Mouse (Mus musculus): ENCODE data around the gene Rexo4. TPM values are rescaled to one million over a fixed set of nuclear protein-coding genes. Genes with fewer than 3 reads are reported as not detected.

Gene Rexo4
- polyA plus RNA-seq, 1 experiment from 2014 or later = 21.4 TPM

DNA sequence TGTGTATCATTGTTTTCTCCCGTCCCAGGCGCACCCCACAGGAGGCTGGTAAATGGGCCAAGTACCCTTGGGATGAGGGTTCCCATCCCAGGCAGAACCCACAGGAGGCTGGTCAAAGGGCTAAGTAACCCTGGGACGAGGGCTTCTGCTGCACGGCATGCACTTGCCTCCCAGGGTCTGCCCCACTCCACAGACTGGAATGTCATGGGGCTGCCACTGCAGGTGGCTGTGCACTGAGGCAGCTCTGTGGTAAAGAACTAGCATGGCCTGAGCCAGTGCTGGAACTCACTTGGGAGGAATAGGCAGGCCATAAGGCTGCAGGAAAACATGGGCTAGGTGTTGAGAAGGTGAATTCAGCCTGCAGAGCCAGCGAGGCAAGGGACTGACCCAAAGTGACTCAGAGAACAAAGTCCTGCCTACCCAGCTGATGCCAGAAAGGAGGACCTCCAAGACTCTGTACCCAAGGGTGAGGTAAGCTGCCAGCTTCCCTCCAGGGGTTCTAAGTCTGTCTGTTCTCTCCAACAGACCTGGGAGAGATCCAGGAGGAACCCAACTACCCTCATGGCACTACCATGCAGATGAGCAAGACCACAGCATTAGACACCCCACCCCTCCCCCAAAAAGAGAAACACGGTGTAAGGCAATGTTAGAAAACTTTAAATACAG lies 43.9 kb downstream of the Rexo4 start:
- H3K4me3 ChIP-seq (ENCODE audit: low read depth, low read length) = no peak overlapping the region
- no peak overlapping the region for H3K9ac ChIP-seq (replicated peaks; ENCODE audit: low read depth)
- no peak overlapping the region for H3K4me2 ChIP-seq (replicated peaks; ENCODE audit: low read depth, low read length)
- ATAC-seq = no peak
- H3K27me3 ChIP-seq (replicated peaks; ENCODE audit: insufficient read depth, low read length) = no peaks in the 10 kb centered on the region
- WGBS = 84% methylated on average over 6 of the region's 6 CpGs
- peaks cover 56% of the 10 kb centered on the region for H3K36me3 ChIP-seq (ENCODE audit: insufficient read depth, low read length)
- H3K4me1 ChIP-seq (ENCODE audit: insufficient read depth, low read depth, low read length) = peaks cover 14% of the 10 kb centered on the region
- no peak for DNase-seq (ENCODE audit: low spot score)
- no peak overlapping the region for H3K27ac ChIP-seq (ENCODE audit: low read length)
- H3K9me3 ChIP-seq (ENCODE audit: low read length) = no peaks in the 10 kb centered on the region
- TF ChIP-seq EP300 (IDR thresholded peaks at IDR 0.05) (no peak), CTCF (IDR thresholded peaks at IDR 0.05) (no peak)

GRCm38 (mm10) chr2:26919684-26920083 lies 44.5 kb downstream of the Rexo4 start:
- Histone ChIP-seq H3K9ac (replicated peaks; ENCODE audit: low read depth) (no peak overlapping the region), H3K27ac (ENCODE audit: low read length) (no peak overlapping the region), H3K27me3 (replicated peaks; ENCODE audit: insufficient read depth, low read length) (no peaks in the 10 kb centered on the region), H3K4me2 (replicated peaks; ENCODE audit: low read depth, low read length) (no peak overlapping the region), H3K4me1 (ENCODE audit: insufficient read depth, low read depth, low read length) (peaks cover 16% of the 10 kb centered on the region), H3K9me3 (ENCODE audit: low read length) (no peaks in the 10 kb centered on the region), H3K4me3 (ENCODE audit: low read depth, low read length) (no peak overlapping the region), H3K36me3 (ENCODE audit: insufficient read depth, low read length) (peaks cover 52% of the 10 kb centered on the region)
- 78% methylated on average over 3 of the region's 3 CpGs for WGBS
- DNase-seq (ENCODE audit: low spot score) (no peak), ATAC-seq (no peak)
- no peak for TF ChIP-seq CTCF (IDR thresholded peaks at IDR 0.05)
- TF ChIP-seq EP300 (IDR thresholded peaks at IDR 0.05) = no peak

- Histone ChIP-seq H3K9ac (replicated peaks; ENCODE audit: low read depth) (peak overlapping the region; percentile 94), H3K36me3 (ENCODE audit: insufficient read depth, low read length) (peaks cover 43% of the 10 kb centered on the region), H3K9me3 (ENCODE audit: low read length) (no peaks in the 10 kb centered on the region), H3K27me3 (replicated peaks; ENCODE audit: insufficient read depth, low read length) (no peaks in the 10 kb centered on the region), H3K4me1 (ENCODE audit: insufficient read depth, low read depth, low read length) (peaks cover 16% of the 10 kb centered on the region), H3K4me3 (ENCODE audit: low read depth, low read length) (peak overlapping the region; percentile 71), H3K4me2 (replicated peaks; ENCODE audit: low read depth, low read length) (peak overlapping the region; percentile 97), H3K27ac (ENCODE audit: low read length) (peak overlapping the region; percentile 83)
- DNase-seq (ENCODE audit: low spot score) (no peak), ATAC-seq (peak; percentile 15)
- 2% methylated on average over 13 of the region's 13 CpGs for WGBS
- TF ChIP-seq CTCF (IDR thresholded peaks at IDR 0.05) (no peak), EP300 (IDR thresholded peaks at IDR 0.05) (no peak)
These were observed 47.4 kb downstream of the Rexo4 start for GRCm38 (mm10) chr2:26916738-26917137.

- H3K4me1 ChIP-seq (ENCODE audit: insufficient read depth, low read depth, low read length) = peaks cover 18% of the 10 kb centered on the region
- ATAC-seq (peak; percentile 88), DNase-seq (ENCODE audit: low spot score) (peak; percentile 88)
- peak within 1 kb of the TSS; percentile 83 for H3K27ac ChIP-seq (ENCODE audit: low read length)
- H3K4me2 ChIP-seq (replicated peaks; ENCODE audit: low read depth, low read length) = peak within 1 kb of the TSS; percentile 97
- H3K9me3 ChIP-seq (ENCODE audit: low read length) = no peaks in the 10 kb centered on the region
- 2% methylated on average over 47 of the region's 47 CpGs for WGBS
- H3K36me3 ChIP-seq (ENCODE audit: insufficient read depth, low read length) = peaks cover 39% of the 10 kb centered on the region
- H3K9ac ChIP-seq (replicated peaks; ENCODE audit: low read depth) = peak within 1 kb of the TSS; percentile 94
- no peak for TF ChIP-seq EP300 (IDR thresholded peaks at IDR 0.05)
- no peak for TF ChIP-seq CTCF (IDR thresholded peaks at IDR 0.05)
- H3K4me3 ChIP-seq (ENCODE audit: low read depth, low read length) = peak within 1 kb of the TSS; percentile 71
- H3K27me3 ChIP-seq (replicated peaks; ENCODE audit: insufficient read depth, low read length) = no peaks in the 10 kb centered on the region
These were observed 48.1 kb downstream of the Rexo4 start, which contains the start of the genes Surf2 and Surf1 for GRCm38 (mm10) chr2:26915927-26916728. Gene Surf2, plus strand, starts transcription at chr2:26916367. Gene Surf1, minus strand, starts transcription at chr2:26916530.

DNA sequence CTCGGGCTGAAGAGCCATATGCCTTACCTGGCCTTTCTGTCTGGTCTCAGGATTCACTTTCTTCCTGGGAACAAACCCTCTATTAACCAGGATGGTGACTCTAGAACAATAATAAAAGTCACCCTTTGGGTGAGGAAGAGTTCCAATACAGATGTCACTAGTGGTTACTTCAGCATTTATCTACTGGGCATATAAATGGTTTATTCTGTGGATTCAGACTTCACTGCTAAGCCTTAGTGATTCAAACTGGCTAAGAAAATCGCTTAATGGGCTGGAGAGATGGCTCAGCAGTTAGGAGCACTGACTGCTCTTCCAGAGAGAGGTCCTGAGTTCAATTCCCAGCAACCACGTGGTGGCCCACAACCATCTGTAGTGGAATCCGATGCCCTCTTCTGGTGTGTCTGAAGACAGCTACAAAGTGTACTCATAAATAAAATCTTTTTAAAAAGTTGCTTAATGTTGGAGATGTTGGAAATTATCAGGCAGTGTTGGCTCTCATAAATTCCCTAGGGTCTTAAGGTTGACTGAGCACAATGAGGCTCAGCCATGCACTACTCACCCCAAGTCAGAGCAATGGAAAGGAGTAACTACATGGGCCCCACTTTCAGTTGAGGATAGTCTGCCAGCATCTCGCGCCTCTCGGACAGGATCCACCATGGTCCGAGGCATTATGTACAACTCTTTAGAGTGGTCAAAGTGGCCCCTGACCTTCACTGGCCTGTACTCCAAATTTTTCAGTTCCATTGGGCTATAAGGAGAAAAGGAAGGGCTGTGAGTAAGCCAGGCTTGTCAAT lies 49.8 kb downstream of the Rexo4 start:
- H3K9me3 ChIP-seq (ENCODE audit: low read length) = no peaks in the 10 kb centered on the region
- DNase-seq (ENCODE audit: low spot score) (no peak), ATAC-seq (no peak)
- no peak overlapping the region for H3K9ac ChIP-seq (replicated peaks; ENCODE audit: low read depth)
- H3K27ac ChIP-seq (ENCODE audit: low read length) = no peak overlapping the region
- TF ChIP-seq EP300 (IDR thresholded peaks at IDR 0.05) (no peak), CTCF (IDR thresholded peaks at IDR 0.05) (no peak)
- H3K4me3 ChIP-seq (ENCODE audit: low read depth, low read length) = no peak overlapping the region
- peaks cover 21% of the 10 kb centered on the region for H3K36me3 ChIP-seq (ENCODE audit: insufficient read depth, low read length)
- 55% methylated on average over 8 of the region's 8 CpGs for WGBS
- H3K4me1 ChIP-seq (ENCODE audit: insufficient read depth, low read depth, low read length) = peaks cover 24% of the 10 kb centered on the region
- H3K27me3 ChIP-seq (replicated peaks; ENCODE audit: insufficient read depth, low read length) = no peaks in the 10 kb centered on the region
- H3K4me2 ChIP-seq (replicated peaks; ENCODE audit: low read depth, low read length) = no peak overlapping the region

Measured in lung, postnatal 0 days (tissue).